Mouse (Mus musculus): Measurements from ENCODE around the gene Naa38.

The Naa38 gene

DNA sequence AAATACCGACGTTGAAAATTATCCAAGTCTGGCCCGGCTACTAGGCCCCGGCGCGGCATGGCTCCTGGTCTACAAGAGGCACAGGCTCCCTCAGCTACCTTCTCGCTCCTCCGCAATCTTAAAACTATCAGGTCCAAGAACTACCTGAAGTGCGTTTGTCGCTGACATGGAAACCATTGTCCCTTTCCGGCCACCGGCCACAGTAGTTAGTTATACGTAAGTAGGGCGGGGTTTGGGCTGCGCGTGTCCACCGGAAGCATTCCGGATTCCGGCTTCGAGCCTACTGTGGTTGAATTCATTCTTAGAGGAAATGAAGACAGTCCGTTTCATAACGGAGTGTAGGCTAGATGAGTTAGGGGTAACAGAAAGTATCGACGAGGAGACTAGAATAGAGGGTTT lies at the start of gene Naa38, which contains the start of gene Cyb5d1:
Gene Naa38, plus strand, starts transcription at position 253 of the 399 bp plus-strand sequence.
Gene Cyb5d1, minus strand, starts transcription at position 397 of the 399 bp plus-strand sequence.
- DNase-seq (ENCODE audit: low spot score in 2 of 2), result peak; percentile 62 to 81

DNA sequence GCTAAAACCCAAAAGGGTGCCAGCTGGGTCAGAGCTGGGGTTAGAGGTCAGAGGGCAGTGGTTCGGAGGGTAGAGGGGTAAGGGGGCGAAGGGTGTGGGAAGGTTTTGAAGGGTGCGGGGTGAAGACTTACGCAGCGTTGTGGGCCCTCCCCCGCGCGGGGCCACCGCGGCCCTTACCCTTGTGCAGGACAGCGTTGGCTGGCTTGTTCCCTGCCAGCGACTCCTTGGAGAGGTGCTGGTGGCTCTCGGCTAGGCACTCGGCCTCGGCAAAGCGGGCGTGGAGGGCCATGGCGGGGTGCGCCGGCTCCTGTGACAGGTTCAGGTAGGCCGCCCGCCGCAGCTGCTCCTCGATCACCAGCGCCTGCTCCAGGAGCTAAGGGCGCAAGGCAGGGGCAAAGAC lies 48.8 kb upstream of the Naa38 start:
- DNase-seq (ENCODE audit: low spot score in 2 of 2), result no peak

DNA sequence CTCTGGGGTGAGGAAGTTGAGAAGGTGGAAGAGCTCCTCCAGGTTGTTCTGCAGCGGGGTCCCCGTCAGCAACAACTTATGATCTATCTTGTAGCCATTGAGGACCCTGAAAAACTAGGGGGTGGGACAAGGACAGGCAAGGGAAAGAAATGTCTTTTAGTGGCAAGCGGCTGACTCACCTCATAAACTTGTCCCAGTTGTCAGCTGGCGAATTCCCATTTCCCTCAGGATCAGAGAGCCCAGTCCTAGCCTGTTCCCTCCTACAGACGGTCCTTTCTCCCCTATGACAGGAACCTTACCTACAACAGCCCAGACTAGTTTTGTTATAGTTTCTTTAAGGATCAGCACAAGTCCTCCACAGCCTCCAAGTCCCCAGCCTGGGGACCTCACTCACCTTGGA lies 38.7 kb upstream of the Naa38 start:
- no peak for DNase-seq (ENCODE audit: low spot score in 2 of 2)

DNA sequence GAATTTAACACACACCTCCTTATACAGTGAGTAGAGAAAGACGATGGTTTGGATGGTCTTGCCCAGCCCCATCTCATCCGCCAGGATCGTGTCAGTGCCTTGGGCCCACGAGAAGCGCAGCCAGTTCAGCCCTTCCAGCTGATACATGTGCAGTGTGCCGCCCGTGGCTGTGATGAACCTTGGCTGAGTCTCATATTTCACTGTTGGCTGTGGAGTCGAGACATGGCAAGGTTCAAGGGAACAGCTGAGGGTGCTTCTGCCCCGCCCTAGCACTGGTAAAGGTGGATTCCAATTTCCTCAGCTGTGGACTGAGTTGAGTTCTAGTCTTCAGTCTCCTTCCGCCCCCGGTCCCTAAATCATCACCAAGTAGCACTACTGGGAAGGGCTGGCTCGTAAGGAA lies 37.6 kb upstream of the Naa38 start:
- no peak for DNase-seq (ENCODE audit: low spot score in 2 of 2)

DNA sequence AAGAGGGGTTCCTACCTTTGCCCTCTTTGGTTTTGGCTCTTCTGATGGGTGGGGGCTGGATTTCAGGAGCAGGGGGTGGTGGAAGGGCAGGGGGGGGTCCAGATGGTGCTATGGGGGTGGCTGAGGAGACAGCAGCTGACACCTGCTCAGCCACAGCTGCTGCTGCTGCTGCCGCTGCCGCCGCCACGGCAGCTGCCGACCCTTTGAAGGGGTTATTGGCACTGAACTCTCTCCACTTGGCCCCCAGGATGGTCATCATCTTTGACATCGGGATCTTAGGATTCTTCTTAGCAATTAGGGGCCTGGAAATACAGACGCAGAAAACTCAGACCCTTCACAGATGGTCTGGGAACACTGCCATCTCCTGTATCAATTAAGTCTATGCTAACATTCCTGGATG lies 33.3 kb upstream of the Naa38 start:
- DNase-seq (ENCODE audit: low spot score in 2 of 2), result no peak

DNA sequence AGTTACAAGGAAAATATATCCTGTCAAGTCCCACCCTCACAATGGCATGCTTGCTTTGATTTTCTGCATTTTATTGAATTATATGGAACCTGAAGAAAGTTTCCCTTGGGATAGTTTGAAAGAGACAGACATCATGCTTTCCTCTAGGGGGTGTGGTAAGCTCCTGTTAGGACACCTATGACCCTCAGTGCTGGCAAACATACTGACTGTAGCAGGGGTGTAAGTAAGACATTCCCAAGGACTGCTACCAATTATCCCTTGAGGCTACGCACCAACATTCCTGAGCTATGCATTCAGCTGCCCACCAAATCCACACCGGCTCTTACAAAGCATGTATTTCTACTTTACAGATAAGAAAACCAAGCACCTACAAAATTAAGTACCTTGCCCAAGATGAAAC lies 32.8 kb upstream of the Naa38 start:
- no peak for DNase-seq (ENCODE audit: low spot score in 2 of 2)

DNA sequence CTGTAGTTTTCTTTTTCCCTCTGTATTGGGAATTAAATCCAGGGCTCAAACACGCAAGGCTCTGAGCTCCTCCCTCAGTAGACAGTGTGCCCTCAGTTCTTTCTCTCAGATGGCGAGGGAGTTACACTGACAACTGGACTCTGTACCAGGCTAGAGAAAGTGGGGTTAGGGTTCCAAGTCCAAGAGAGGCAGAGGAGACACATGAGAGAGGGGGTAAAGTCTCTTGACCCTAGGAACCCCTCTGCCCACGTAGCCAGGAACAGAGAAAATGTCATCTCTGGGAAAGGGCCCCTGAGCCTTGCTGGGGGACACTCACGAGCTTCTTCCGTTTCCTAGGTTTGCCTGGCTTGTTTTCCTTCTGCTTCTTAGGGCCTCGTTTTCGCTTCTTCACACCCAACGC lies 30.9 kb upstream of the Naa38 start:
- DNase-seq (ENCODE audit: low spot score in 2 of 2), result no peak

DNA sequence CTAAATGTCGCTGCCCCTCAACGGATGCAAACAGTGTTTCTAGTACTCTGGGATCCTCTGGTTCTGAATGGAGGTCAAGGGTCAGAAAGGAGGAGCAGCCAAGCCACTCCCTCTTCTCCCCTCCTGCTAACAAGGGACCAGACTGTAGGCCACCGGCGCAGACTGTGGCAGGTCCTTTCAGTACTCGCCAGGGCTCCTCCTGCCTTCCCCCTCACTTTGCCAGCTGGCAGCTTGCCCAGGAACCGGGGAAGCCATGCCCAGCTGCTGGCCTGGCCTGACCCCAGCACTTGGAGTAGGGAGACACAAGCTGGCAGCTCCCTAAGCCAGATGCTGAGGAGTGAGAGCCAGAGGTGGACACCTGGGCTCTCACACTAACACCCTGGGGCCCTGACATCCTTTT lies 30.4 kb upstream of the Naa38 start:
- peak; percentile 88 to 98 for DNase-seq (ENCODE audit: low spot score in 2 of 2)

DNA sequence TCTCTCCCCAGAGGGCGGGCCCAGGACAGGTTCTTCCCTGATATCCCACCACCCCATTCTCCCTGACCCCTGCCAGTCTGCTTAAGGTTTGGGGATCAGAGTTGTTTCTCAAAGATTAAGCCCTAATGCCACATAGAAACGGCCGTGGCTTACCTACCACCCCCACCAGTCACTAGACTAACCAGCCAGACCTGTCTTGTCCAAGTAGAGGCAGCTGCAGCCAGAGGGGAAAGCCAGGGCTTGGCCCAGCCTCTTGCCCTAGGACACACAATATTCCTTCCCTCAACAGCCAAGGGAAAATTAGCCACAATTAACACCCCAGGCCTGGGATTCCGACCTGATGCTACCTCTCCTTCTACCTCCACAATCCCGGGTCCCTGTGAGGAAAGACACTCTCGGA lies 29.6 kb upstream of the Naa38 start:
- DNase-seq (ENCODE audit: low spot score in 2 of 2), result no peak

DNA sequence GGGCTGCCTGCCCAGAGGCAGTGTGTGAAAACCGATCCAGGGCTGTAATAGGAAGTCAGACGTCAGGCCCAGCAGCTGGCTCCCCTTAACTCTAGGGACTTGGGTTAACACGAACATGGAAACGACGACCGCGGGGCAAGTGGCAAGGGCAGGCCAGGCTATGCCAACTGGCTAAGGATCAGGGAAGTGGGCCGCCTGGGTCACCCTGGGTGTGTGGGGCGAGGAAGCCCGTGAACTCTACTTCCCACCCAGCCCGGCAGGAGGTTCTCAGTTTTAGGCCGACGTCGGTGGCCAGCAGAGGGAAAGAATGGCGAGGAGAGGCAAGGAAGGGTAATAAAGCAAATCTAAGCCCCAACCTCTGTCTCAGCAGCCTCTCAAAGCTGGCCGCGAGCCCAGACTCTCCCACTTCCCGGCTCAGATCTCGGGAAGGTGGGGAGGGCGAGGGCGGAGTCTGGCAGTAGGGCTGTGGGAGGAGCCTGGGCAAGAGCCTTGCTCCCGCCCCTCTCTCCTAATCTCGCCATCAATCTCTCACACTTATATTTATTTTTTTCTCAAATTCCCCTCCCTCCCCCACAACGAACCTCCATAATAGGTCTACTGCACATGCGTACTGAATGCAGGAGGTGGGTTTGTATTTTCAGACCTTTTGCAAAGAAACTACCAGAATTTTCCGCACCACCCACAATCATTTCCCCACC lies 29.0 kb upstream of the Naa38 start:
- DNase-seq (ENCODE audit: low spot score in 2 of 2), result peak; percentile 70 to 93

DNA sequence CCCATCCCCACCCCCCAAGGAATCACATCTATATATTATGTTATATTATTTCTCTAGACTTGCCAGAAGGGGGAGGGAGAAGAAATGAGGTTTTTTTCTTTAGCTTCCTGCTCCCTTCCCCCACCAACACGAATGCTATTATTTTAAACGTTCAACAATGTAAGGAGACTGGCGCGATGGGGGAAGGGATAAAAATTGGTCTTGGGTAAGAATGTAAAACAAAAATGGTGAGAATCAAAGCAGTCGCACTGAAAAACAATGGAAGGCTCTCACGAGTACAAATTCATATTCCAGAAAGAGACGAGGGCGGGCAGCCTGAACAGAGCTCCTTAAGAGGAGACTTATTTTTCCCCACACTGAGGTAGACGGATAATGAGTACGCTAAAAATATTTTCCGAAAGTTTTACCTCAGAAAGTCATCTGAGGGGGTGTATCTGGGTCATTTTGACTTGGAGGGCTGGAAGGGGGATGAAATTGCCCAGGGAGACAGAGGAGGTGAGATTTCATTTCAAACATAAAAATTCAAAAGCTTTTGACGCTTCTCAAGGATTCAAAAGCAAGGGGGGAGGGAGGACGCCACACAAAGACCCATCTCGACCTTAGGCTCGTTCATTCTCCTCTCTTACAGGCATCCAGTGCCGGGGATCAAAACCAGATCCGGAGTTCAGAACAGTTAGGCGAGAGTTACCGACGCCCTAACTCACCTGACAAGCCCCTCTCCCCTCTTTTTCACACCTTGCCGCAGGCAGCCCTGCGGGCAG lies 28.3 kb upstream of the Naa38 start:
- no peak for DNase-seq (ENCODE audit: low spot score in 2 of 2)

DNA sequence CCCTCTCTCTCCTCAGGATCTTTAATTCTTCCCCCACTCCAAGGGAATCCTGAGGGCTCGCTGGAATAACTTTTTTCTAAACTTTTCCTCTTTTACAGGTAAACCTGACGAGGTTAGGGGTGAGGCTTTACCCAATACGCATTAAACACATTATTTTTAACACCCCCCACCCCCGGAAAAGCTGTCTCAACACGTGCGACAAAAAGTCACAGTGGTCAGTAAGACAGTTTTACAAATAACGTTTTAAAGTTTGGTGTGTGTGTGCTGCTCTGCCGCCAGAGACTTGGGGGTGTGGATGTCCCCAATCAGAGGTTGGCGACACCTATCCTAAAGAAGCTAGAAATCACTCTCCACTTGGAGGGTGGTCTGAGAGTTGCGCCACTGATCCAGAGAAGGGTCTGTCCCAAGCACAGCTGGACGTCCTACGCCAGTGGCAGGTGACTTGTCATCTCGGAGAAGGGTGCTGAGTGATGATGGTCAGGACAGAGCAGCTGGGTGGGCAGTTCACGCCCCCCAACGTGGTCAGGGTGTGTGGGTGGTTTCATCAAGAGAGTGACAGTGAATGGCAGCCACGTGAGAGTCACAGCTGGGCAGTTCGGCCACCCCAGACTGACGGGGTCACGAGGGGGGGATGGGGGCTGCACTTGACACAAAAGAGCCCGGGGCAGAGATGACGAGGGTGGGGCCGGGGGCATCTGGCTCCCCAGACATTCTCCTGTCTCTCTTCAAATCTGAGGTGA lies 27.5 kb upstream of the Naa38 start:
- DNase-seq (ENCODE audit: low spot score in 2 of 2), result no peak

DNA sequence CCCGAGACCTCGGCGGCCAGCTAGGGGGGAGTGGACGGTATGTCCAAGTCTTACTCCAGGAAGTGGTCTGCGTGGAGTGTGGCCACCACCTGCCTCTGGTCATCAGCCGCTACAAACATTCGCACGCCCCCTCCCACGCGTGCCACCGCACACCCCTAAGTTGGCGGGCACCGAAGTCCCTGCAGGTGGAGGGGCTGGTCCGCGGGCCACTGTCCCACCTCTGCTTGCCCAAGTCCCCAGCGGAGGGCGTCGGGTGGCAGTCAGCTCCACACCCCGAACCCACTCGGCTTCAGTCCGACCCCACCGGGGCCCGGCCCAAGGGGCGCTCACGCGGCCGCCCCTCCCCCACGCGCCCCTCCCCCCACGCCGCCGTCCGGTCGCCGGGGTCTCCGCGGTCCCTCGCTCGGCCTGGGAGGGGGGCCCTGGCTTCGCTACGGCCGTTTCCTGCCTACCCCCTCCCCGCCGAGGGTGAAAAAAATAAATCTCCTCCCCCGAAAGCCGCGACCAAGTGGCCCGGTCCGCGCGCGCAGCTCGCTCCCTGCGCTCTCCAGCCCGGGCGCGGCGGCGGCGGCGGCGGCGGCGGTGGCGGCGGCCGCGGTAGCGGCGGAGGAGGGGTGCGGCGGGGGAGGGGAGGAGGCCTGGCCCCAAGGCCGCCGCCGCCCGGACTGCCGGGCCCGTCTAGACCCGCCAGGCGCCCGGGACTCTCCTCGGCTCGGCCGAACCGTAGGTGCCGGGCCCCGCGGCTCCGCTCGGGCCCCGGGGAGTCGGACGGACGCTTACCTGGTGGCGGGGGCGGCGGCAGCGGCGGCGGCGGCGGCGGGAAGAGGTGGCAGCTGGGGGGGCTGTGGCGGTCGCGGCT lies 26.7 kb upstream of the Naa38 start:
- peak in 1 of 2 experiments; percentile 48 for DNase-seq (ENCODE audit: low spot score in 2 of 2)

DNA sequence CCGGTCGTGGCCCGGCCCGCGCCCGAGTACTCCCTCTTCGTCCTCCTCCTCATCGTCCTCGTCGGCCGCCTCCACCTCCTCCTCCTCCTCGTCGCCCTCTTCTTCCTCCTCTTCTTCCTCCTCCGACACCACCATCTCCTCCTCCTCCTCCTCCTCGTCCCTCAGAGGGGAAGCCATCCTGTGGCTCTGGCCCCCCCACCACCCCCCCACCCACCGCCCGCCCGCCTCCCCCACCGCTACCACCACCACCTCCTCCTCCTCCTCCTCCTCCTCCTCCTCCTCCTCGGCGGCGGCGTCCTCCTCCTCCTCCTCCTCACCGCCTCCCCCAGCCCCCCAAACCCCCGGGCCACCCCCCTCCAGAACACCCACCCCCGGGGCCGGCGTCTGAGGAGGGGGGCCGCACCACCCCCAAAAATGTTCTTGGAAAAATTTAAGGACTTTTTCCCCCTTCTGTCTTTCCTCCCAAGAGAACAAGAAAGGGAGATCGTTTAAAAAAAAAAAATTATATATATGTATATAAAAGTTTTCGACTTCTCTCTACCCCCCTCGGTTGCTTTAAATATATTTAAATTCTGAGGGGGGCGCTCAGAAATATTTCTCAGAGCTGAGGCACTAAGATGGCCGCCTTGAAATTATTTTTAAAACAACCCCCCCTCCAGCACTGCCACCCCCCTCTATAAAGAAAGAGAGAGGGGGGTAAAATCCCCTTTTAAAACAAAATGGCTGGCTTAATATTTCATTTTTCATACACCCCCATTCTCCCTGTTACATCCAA lies 25.9 kb upstream of the Naa38 start, which contains the start of gene Chd3:
Gene Chd3, minus strand, starts transcription at position 192 of the 775 bp plus-strand sequence.
- no peak for DNase-seq (ENCODE audit: low spot score in 2 of 2)

DNA sequence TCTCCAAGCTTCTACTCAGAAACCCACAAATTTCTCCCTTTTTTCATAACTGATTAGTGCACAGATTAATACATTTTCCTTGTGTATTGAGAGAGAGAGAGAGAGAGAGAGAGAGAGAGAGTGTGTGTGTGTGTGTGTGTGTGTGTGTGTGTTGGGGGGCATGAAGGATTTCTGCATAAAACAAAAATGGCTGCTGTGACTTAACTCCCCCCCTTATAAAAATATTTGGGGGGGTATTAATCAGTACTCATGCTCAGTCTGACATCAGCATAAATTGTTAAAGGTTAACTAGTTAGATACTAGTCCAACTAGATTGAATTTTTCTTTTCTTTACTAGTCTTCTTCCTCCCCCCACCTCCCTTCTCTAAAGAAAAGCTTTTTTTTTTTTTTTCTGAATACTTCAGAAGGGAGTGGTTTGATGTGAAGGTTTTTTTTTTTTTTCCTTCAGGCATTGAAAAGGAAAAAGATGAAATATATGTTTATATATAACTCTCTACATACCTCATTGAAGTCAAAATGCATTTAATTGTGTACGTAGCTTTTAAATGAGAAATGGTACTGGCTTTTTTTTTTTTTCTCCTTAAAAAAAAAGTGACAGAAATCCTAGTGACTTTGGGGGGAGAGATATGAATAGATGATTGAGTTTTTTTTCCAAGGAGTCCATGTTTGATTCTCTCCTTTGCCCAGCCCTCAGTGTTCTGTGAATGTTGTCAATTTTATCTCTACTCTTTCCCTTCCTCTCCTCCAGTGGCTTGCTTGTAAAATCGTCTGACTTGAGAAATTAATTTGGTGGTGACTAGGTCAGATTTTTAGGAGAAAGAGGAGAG lies 25.1 kb upstream of the Naa38 start:
- no peak for DNase-seq (ENCODE audit: low spot score in 2 of 2)

DNA sequence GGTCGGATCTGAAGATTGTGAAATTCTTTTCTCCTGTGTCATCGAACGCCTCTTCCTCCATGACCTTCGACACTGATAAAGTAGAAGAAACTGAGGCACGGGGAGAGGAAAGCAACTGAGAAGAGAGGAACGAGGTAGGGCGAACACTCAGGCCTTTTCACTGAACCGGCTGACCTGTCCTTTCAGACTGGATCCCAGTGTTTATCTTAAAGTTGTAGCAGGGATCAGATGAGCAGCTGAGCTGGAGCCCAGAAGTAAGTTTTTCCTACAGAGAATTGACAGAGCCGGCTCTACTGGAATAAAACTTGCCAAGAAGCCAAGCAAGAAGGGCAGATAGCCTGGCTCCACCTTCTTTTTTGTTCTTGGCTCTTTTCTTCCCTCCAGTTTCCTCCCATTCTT lies 24.5 kb upstream of the Naa38 start:
- no peak for DNase-seq (ENCODE audit: low spot score in 2 of 2)

DNA sequence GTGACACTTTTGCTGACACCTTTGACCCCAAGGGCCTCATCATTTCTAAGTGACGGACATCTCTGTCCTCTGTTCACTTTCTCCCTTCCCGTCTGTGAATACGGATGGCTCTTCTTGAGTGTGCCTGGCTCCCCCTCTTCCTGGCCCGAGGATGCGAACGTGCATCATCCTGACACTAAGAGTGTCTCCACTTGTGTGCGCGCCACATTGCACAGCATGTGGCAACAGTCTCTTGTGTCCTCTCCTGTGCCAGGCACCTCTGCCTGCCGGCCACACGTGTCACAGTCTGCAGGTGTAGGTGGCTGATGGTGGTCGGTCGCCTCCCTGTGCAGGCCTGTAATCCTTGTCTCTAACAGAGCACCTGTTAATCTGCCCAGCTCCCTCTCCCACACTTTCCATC lies 23.7 kb upstream of the Naa38 start:
- no peak for DNase-seq (ENCODE audit: low spot score in 2 of 2)

DNA sequence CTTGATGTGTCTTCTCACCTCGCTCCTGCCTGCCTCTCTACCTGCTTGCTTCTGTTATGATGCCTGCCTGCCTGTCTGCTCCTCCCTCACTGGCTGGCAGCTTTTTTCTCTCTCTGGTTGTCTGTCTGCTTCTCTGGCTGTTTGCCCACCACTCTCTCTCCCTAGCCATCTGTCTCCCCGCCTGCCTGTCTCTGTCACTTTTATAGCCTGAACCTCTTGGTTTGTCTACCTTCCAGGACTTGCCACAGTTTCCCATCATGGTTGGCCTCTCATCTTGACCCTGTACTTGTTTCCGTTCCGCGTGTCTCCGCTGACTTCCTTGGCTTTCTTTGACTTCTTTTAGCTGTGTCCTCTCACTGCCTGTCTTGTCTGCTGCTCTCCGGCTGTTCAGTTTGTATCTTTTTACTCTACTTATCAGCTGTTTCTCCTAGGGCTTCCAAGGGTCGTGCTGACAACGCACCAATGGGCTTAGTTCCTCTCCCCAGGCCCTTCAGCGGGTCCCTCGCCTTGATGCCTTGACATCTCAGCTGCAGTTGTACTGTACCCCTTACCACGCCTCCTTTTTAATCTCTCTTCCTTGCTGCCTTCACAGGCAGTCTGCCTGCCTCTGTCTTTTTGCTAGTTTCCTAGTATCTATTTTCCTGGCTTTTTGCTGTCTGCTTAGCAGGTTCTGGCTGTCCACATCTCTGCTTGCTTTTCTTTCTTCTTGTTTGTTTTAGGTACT lies 23.1 kb upstream of the Naa38 start:
- peak in 1 of 2 experiments; percentile 66 for DNase-seq (ENCODE audit: low spot score in 2 of 2)

DNA sequence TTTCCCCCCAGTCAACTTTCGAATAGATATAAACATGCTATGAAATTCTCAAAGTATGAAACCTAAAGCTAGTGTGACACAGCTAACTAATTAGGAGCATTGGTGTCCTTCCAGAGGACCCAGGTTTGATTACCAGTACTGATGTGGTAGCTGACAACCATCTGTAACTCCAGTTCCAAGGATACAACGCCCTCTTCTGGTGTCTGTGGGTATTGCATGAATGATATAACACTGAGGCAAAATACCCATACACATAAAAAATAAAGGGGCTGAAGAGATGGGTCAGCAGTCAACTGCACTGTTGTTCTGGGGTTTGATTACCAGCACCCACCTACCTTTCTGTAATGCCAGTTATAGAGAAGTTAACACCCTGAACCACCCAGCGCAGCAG lies 22.5 kb upstream of the Naa38 start:
- no peak for DNase-seq (ENCODE audit: low spot score in 2 of 2)
